Mouse (Mus musculus) liver, adult 2 months (tissue): ENCODE data around the gene Klf9. TPM values are rescaled to one million over a fixed set of nuclear protein-coding genes. Genes with fewer than 3 reads are reported as not detected.
A peak's percentile ranks its signal among the peaks of the same experiment; 100 is the strongest.

Source experiments
- DNase-seq: peaks from one replicate; pipeline ENCODE4 v3.0.0-alpha.2; 2011; ENCODE audit warnings: low read depth, low spot score; ENCODE audit errors: extremely low read depth
- H3K27ac ChIP-seq: fragments of 200-500 bp; replicated peaks from 2 replicates; pipeline ENCODE4 v1.5.1; 2012; ENCODE audit warnings: low read depth, mild to moderate bottlenecking, control low read depth, inconsistent platforms, low read length; ENCODE audit not compliant: insufficient read depth
- H3K27me3 ChIP-seq: fragments of 200-500 bp; 2 replicates; pipeline ENCODE4 v1.6.1; 2012; ENCODE audit warnings: mild to moderate bottlenecking, moderate library complexity, low read length, inconsistent platforms; ENCODE audit not compliant: control insufficient read depth, insufficient read depth
- H3K36me3 ChIP-seq: fragments of 200-500 bp; 2 replicates; pipeline ENCODE4 v1.6.1; 2012; ENCODE audit warnings: low read length, inconsistent platforms; ENCODE audit not compliant: control insufficient read depth, insufficient read depth
- H3K4me1 ChIP-seq: fragments of 200-500 bp; 2 replicates; pipeline ENCODE4 v1.6.1; 2011; ENCODE audit warnings: low read length; ENCODE audit not compliant: control insufficient read depth, insufficient read depth
- H3K4me3 ChIP-seq: fragments of 200-500 bp; 2 replicates; pipeline ENCODE4 v1.5.1; 2011; ENCODE audit warnings: low read depth, mild to moderate bottlenecking, control low read depth, low read length, moderate library complexity; ENCODE audit not compliant: insufficient read depth
- H3K79me2 ChIP-seq: fragments of 200-500 bp; 2 replicates; pipeline ENCODE4 v1.6.1; 2012; ENCODE audit warnings: inconsistent platforms, mild to moderate bottlenecking, low read length, moderate library complexity; ENCODE audit not compliant: control insufficient read depth, insufficient read depth
- H3K9ac ChIP-seq: fragments of 200-500 bp; 2 replicates; pipeline ENCODE4 v1.6.1; 2012; ENCODE audit warnings: low read depth, mild to moderate bottlenecking, control low read depth, inconsistent platforms, low read length
- CTCF ChIP-seq: fragments of 200-500 bp; IDR thresholded peaks from 2 replicates; pipeline ENCODE4 v1.5.1; 2011; ENCODE audit warnings: low read depth, low read length, control low read depth
- POLR2A ChIP-seq: fragments of 200-500 bp; IDR thresholded peaks from 2 replicates; pipeline ENCODE4 v1.6.1; 2011; ENCODE audit warnings: low read length, control low read depth; ENCODE audit not compliant: insufficient read depth; ENCODE audit errors: extremely low read depth
- WGBS: fragments of 180-500 bp; shearing (Covaris S2); methylation state at CpG from one replicate; pipeline ENCODE4 v1.1.7; 2018; 5-methylcytosine and 5-hydroxymethylcytosine counted together
- polyA plus RNA-seq: library from polyadenylated mRNA; depleted of rRNA; stranded (reverse); fragments of >200 nt; gene quantifications from 2 replicates; pipeline ENCODE4 v1.2.3, GENCODE M21; 2012; rRNA removed
- total RNA-seq: library from RNA; depleted of rRNA; stranded (reverse); fragments of >200 nt; gene quantifications from 2 replicates; pipeline ENCODE4 v1.2.3, GENCODE M21; 2014; rRNA removed

The Klf9 gene
- total RNA-seq (75.0 and 81.6 TPM in 2 replicates), polyA plus RNA-seq (32.4 and 32.7 TPM in 2 replicates)

DNA sequence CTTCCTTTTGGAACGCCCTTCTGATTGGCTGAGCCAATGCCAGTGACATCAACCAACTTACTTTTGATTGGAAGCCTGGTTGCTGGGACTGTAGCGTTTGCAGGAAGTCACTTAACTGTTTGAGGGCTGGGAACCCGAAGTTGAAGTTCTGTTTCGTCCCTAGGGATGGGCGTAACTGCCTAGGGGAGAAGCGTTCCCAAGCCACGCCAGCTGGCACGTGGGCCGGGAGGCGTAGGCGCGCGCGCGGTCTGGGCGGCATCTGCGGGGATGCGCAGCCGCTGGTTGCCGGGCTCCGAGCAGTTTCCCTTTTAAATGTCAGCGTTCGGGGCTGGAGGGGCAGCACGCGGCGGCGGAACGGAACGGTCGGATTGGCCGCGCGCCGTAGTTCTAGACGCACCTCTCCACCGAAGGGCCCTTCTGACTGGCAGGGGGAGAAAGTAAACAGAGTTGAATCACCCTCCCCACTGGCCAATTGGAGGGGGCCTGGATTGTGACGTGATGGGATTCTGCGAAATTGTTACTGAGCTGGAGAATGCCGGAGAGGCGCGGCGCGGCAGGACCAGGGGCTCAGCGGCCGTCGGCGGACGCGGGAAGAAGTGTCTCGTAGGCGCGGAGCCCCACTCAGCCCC lies at the start of gene Klf9:
Gene Klf9, plus strand, starts transcription at position 538 of the 629 bp plus-strand sequence.
- WGBS = under 1% methylated on average over 52 of the region's 52 CpGs

DNA sequence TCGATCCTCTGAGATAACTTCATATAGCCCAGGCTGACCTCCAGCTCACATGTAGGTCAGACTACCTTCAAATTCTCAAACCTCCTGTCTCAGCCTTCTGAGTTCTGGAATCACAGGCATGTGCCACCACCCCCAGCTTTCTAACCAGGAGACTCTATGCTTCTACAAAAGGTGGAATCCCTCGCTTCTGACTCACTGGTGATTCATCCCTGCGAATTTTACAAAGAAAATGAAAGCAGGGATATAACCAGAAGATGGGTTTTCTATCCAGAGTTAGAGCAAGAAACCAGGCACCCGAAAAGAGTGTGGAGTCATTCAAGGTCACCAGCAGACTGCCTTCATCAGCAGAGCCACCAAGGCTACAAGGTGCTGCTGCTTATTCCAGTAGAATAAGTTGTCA lies 49.4 kb upstream of the Klf9 start:
- TF ChIP-seq CTCF (no peak), POLR2A (no peak)
- WGBS = 88% methylated on average over 4 of the region's 4 CpGs
- DNase-seq = no peak
- Histone ChIP-seq H3K79me2 (no peaks in the 10 kb centered on the region), H3K27ac (no peak overlapping the region), H3K4me3 (no peak overlapping the region), H3K4me1 (no peaks in the 10 kb centered on the region), H3K36me3 (no peaks in the 10 kb centered on the region), H3K9ac (no peak overlapping the region), H3K27me3 (no peaks in the 10 kb centered on the region)

More for the DNA sequence above, at the start of gene Klf9:
- H3K9ac ChIP-seq = peak within 1 kb of the TSS; percentile 99
- peak; percentile 97 for TF ChIP-seq POLR2A
- TF ChIP-seq CTCF = no peak
- H3K79me2 ChIP-seq = peaks cover 40% of the 10 kb centered on the region
- H3K36me3 ChIP-seq = peaks cover 2% of the 10 kb centered on the region
- peaks cover 13% of the 10 kb centered on the region; the same call in 1 of the 2 replicates for H3K4me1 ChIP-seq
- H3K4me3 ChIP-seq = peak within 1 kb of the TSS; percentile 90
- no peaks in the 10 kb centered on the region for H3K27me3 ChIP-seq
- H3K27ac ChIP-seq = peak within 1 kb of the TSS; percentile 91
- peak; percentile 99 for DNase-seq

DNA sequence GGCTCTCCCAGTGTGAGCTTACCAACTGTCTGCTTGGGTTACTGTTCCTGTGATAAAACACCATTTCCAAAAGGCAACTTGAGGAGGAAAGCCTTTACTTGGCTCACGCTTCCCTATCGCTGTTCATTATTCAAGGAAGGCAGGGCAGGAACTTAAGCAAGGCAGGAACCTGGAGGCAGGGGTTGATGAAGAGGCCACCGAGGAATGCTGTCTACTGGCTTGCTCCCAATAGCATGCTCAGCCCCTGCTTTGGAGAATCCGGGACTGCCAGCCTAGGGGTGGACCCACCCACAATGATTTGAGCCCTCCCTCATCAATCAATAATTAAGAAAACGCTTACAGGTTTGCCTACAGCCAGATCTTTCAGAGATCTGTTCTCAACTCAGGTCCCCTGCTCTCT lies 47.5 kb upstream of the Klf9 start:
- WGBS = 82% methylated on average over 5 of the region's 5 CpGs
- H3K9ac ChIP-seq = no peak overlapping the region
- H3K4me1 ChIP-seq = no peaks in the 10 kb centered on the region
- no peaks in the 10 kb centered on the region for H3K79me2 ChIP-seq
- TF ChIP-seq POLR2A (no peak), CTCF (no peak)
- no peak overlapping the region for H3K27ac ChIP-seq
- no peak for DNase-seq
- no peaks in the 10 kb centered on the region for H3K36me3 ChIP-seq
- H3K4me3 ChIP-seq = no peak overlapping the region
- no peaks in the 10 kb centered on the region for H3K27me3 ChIP-seq

DNA sequence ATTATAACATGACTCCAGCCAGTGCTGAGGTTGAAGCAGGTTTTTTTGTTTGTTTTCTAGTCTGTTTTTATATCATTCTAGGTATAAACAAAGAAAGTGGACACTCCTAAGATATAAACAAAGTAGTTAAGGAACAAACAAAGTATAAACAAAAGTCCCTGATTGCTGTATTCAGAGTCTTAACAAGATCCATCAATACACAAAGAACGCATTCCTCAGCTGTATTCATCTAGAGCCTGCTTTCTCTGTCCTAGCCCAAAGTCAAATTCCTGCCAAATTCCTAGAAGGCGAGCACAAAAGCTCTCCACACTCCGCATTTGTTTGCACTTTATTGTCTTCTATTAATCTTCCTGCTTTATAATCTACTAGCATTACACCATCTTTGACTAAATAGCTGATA lies 46.1 kb upstream of the Klf9 start:
- Histone ChIP-seq H3K4me3 (no peak overlapping the region), H3K27ac (no peak overlapping the region), H3K36me3 (no peaks in the 10 kb centered on the region), H3K79me2 (no peaks in the 10 kb centered on the region), H3K27me3 (no peaks in the 10 kb centered on the region), H3K4me1 (no peaks in the 10 kb centered on the region), H3K9ac (no peak overlapping the region)
- DNase-seq = no peak
- no peak for TF ChIP-seq POLR2A
- no peak for TF ChIP-seq CTCF
- WGBS = 88% methylated on average over 3 of the region's 3 CpGs

DNA sequence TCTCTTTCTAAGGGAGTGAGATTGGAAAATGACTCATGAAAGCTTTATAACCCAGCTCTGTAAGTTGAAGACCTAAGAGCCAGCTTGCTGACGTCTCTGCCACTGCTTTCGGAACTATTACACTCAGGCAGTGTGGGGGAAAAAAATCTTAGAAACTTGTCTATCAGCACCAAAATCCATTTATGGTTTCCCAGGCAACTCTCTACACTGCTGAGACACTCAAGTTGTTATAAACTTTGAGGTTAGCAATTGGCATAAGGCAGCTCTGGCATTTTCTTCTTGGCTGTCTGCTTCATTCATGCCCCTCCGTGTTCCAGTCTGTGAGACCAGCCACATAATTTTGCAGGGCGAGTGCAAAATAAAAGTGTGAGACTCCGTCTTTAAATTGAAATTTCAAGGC lies 34.2 kb upstream of the Klf9 start:
- no peak overlapping the region for H3K9ac ChIP-seq
- TF ChIP-seq CTCF = no peak
- no peak for TF ChIP-seq POLR2A
- no peaks in the 10 kb centered on the region; the same call in 1 of the 2 replicates for H3K4me1 ChIP-seq
- no peaks in the 10 kb centered on the region for H3K27me3 ChIP-seq
- no peaks in the 10 kb centered on the region for H3K36me3 ChIP-seq
- WGBS = 96% methylated on average over 5 of the region's 5 CpGs
- no peak overlapping the region for H3K4me3 ChIP-seq
- H3K79me2 ChIP-seq = no peaks in the 10 kb centered on the region
- no peak for DNase-seq
- no peak overlapping the region for H3K27ac ChIP-seq

DNA sequence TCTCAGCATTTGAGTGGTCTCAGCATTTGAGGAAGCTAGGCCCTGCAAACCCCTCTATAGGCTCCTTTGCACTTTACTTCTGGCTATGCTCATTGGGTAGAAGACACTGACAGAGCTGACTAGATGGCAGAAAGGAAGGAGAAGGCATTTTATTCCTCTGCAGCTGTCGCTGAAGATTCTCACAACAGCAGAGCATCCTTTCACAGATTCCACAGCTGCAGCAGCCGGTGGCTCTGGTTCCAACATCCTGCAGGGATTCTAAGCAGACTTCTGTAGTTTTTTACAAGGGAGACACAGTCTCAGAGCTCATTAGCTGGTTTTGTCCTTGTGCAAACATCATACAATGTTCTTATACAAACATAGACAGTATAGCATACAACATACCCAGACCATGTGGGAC lies 33.7 kb upstream of the Klf9 start:
- no peaks in the 10 kb centered on the region for H3K79me2 ChIP-seq
- no peaks in the 10 kb centered on the region; the same call in 1 of the 2 replicates for H3K4me1 ChIP-seq
- no peak overlapping the region for H3K4me3 ChIP-seq
- no peaks in the 10 kb centered on the region for H3K27me3 ChIP-seq
- H3K36me3 ChIP-seq = no peaks in the 10 kb centered on the region
- TF ChIP-seq CTCF = no peak
- no peak for TF ChIP-seq POLR2A
- WGBS = 72% methylated on average over 2 of the region's 2 CpGs
- H3K9ac ChIP-seq = no peak overlapping the region
- no peak overlapping the region for H3K27ac ChIP-seq
- DNase-seq = no peak
